Mouse (Mus musculus) MEL (cell line): Measurements from ENCODE around the gene Chrne. TPM values are rescaled to one million over a fixed set of nuclear protein-coding genes. Genes with fewer than 3 reads are reported as not detected.

Experiments
- DNase-seq: peaks from one replicate; pipeline ENCODE4 v3.0.0; 2011; ENCODE audit warnings: low read depth, low spot score
- H3K27ac ChIP-seq: 2 replicates; pipeline ENCODE4 v1.5.1; 2012; ENCODE audit warnings: low read depth, mild to moderate bottlenecking, control low read depth, low read length, moderate library complexity; ENCODE audit not compliant: control insufficient read depth
- H3K27me3 ChIP-seq, 2 experiments: fragments of 150-350 bp in 1 of 2; sonication (generic) in 1 of 2; 2 replicates each; pipeline ENCODE4 v1.6.1; 2012; ENCODE audit warnings: low read length in 2 of 2, mild to moderate bottlenecking in 2 of 2, improper control_type of control experiment in 1 of 2, moderate library complexity in 1 of 2; ENCODE audit not compliant: insufficient read depth in 2 of 2, control insufficient read depth in 1 of 2
- H3K36me3 ChIP-seq, 2 experiments: 2 replicates each; pipeline ENCODE4 v1.6.1; 2012 to 2014; ENCODE audit warnings: low read length in 2 of 2, improper control_type of control experiment in 1 of 2, inconsistent platforms in 1 of 2, mild to moderate bottlenecking in 1 of 2; ENCODE audit not compliant: insufficient read depth in 2 of 2, control insufficient read depth in 1 of 2
- H3K4me1 ChIP-seq, 2 experiments: fragments of 150-350 bp in 1 of 2; sonication (generic) in 1 of 2; 2 replicates each; pipeline ENCODE4 v1.6.1; 2012; ENCODE audit warnings: low read length in 2 of 2, improper control_type of control experiment in 1 of 2, mild to moderate bottlenecking in 1 of 2; ENCODE audit not compliant: insufficient read depth in 2 of 2, control insufficient read depth in 1 of 2
- H3K4me3 ChIP-seq, 2 experiments: fragments of 150-350 bp in 1 of 2; sonication (generic) in 1 of 2; 2 replicates each; pipeline ENCODE4 v1.5.1; 2012; ENCODE audit warnings: low read depth in 2 of 2, low read length in 2 of 2, mild to moderate bottlenecking in 2 of 2, moderate library complexity in 2 of 2, control low read depth in 1 of 2, improper control_type of control experiment in 1 of 2; ENCODE audit not compliant: control insufficient read depth in 1 of 2, insufficient read depth in 1 of 2
- H3K79me2 ChIP-seq: 2 replicates; pipeline ENCODE4 v1.6.1; 2012; ENCODE audit warnings: mild to moderate bottlenecking, low read length, moderate library complexity; ENCODE audit not compliant: control insufficient read depth, poor library complexity, insufficient read depth
- H3K9ac ChIP-seq: 2 replicates; pipeline ENCODE4 v1.6.1; 2012; ENCODE audit warnings: low read depth, mild to moderate bottlenecking, control low read depth, low read length, moderate library complexity; ENCODE audit not compliant: control insufficient read depth, poor library complexity, severe bottlenecking
- H3K9me3 ChIP-seq: fragments of 150-350 bp; sonication (generic); replicated peaks from 2 replicates; pipeline ENCODE4 v1.6.1; 2012; ENCODE audit warnings: mild to moderate bottlenecking, low read length, improper control_type of control experiment, moderate library complexity; ENCODE audit not compliant: insufficient read depth
- BHLHE40 ChIP-seq: IDR thresholded peaks from 2 replicates; pipeline ENCODE4 v1.6.1; 2012; ENCODE audit warnings: low read depth, mild to moderate bottlenecking, inconsistent platforms, low read length, improper control_type of control experiment, borderline replicate concordance
- CHD2 ChIP-seq: IDR thresholded peaks from 2 replicates; pipeline ENCODE4 v1.6.1; 2011; ENCODE audit warnings: low read length, improper control_type of control experiment
- CTCF ChIP-seq, 3 experiments: IDR thresholded peaks in 2 of 3; conservative IDR thresholded peaks in 1 of 3; 2 replicates each; pipeline ENCODE4 v1.5.1; 2011 to 2012; ENCODE audit warnings: low read length in 3 of 3, low read depth in 2 of 3, mild to moderate bottlenecking in 2 of 3, improper control_type of control experiment in 1 of 3, inconsistent platforms in 1 of 3, mixed read lengths in 1 of 3, moderate library complexity in 1 of 3; ENCODE audit not compliant: control insufficient read depth in 1 of 3, insufficient read depth in 1 of 3, poor library complexity in 1 of 3, severe bottlenecking in 1 of 3
- E2F4 ChIP-seq: IDR thresholded peaks from 2 replicates; pipeline ENCODE4 v1.6.1; 2011; ENCODE audit warnings: low read depth, low read length, improper control_type of control experiment, borderline replicate concordance
- MAZ ChIP-seq: IDR thresholded peaks from 2 replicates; pipeline ENCODE4 v1.6.1; 2012; ENCODE audit warnings: low read depth, mild to moderate bottlenecking, inconsistent platforms, low read length, improper control_type of control experiment
- NELFE ChIP-seq: IDR thresholded peaks from 2 replicates; pipeline ENCODE4 v1.6.1; 2011; ENCODE audit warnings: low read depth, low read length, improper control_type of control experiment
- NRF1 ChIP-seq: IDR thresholded peaks from 2 replicates; pipeline ENCODE4 v1.6.1; 2014; ENCODE audit warnings: low read depth, mild to moderate bottlenecking, inconsistent platforms, low read length, improper control_type of control experiment, moderate library complexity; ENCODE audit not compliant: poor library complexity, insufficient read depth, severe bottlenecking
- POLR2A ChIP-seq, 2 experiments: IDR thresholded peaks; 2 replicates each; pipeline ENCODE4 v1.6.1; 2011 to 2012; ENCODE audit warnings: low read length in 2 of 2, mild to moderate bottlenecking in 2 of 2, control low read depth in 1 of 2, improper control_type of control experiment in 1 of 2, low read depth in 1 of 2, moderate library complexity in 1 of 2; ENCODE audit not compliant: control insufficient read depth in 1 of 2, insufficient read depth in 1 of 2, poor library complexity in 1 of 2
- POLR2AphosphoS5 ChIP-seq: IDR thresholded peaks from 2 replicates; pipeline ENCODE4 v1.6.1; 2012; ENCODE audit warnings: low read depth, borderline replicate concordance, mild to moderate bottlenecking, inconsistent platforms, low read length, moderate library complexity, mixed read lengths
- RAD21 ChIP-seq: IDR thresholded peaks from 2 replicates; pipeline ENCODE4 v1.6.1; 2011; ENCODE audit warnings: mild to moderate bottlenecking, low read depth, low read length, improper control_type of control experiment
- RCOR1 ChIP-seq: IDR thresholded peaks from 2 replicates; pipeline ENCODE4 v1.6.1; 2012; ENCODE audit warnings: low read depth, mild to moderate bottlenecking, inconsistent platforms, low read length, improper control_type of control experiment
- SMC3 ChIP-seq: IDR thresholded peaks from 2 replicates; pipeline ENCODE4 v1.6.1; 2011; ENCODE audit warnings: low read depth, low read length, improper control_type of control experiment
- TBP ChIP-seq: IDR thresholded peaks from 2 replicates; pipeline ENCODE4 v1.8.0; 2011; ENCODE audit warnings: low read depth, low read length, improper control_type of control experiment
- USF1 ChIP-seq: IDR thresholded peaks from 2 replicates; pipeline ENCODE4 v1.6.1; 2014; ENCODE audit warnings: low read depth, mild to moderate bottlenecking, inconsistent platforms, low read length, improper control_type of control experiment, moderate library complexity
- ZC3H11A ChIP-seq: IDR thresholded peaks from 2 replicates; pipeline ENCODE4 v1.6.1; 2012; ENCODE audit warnings: low read depth, mild to moderate bottlenecking, inconsistent platforms, low read length, improper control_type of control experiment
- ZMIZ1 ChIP-seq: IDR thresholded peaks from 2 replicates; pipeline ENCODE4 v1.6.1; 2012; ENCODE audit warnings: low read depth, mild to moderate bottlenecking, inconsistent platforms, low read length, improper control_type of control experiment, moderate library complexity
- ZNF384 ChIP-seq: IDR thresholded peaks from 2 replicates; pipeline ENCODE4 v1.6.1; 2012; ENCODE audit warnings: low read depth, mild to moderate bottlenecking, inconsistent platforms, low read length, improper control_type of control experiment
- polyA plus RNA-seq, 2 experiments: library from polyadenylated mRNA; stranded (reverse) in 1 of 2; unstranded in 1 of 2; fragments of >175 nt in 1 of 2; fragments of >200 nt in 1 of 2; gene quantifications; 2 replicates each; pipeline versions ENCODE4 v1.2.1 to v1.2.4; 2012; ENCODE audit warnings: low replicate concordance in 2 of 2, low read depth in 1 of 2; ENCODE audit not compliant: insufficient read length in 2 of 2, insufficient read depth in 1 of 2, missing spikeins in 1 of 2
- total RNA-seq: library from RNA; depleted of rRNA; stranded (reverse); fragments of 300-350 nt; gene quantifications from 2 replicates; pipeline ENCODE4 v1.2.3, GENCODE M21; 2012

Gene Chrne
- total and polyA plus RNA-seq, 3 experiments = 0.33 to 0.54 TPM; not detected in 1

DNA sequence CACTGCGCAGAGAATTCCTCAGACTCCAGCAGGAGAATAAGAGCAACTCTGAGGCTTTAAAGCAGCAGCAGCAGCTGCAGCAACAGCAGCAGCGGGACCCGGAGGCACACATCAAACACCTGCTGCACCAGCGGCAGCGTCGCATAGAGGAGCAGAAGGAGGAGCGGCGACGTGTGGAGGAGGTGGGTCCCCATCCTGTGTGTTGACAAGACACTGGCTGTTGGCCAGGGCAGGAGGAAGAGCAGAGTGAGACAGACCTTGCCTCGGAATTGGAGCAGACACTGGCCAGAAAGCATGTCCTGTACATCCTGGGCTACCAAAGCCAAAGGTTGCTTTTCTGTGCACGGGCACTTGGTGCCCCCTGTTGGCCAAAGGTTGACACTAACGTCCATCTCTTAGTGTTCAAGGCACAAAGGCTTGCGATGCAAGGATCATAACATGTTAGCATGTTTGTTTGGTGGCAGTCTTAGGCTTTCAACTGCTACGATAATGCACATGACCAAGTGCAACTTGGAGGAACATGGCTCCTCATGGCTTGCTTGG is 13.9 kb downstream of the Chrne start:
- Histone ChIP-seq H3K9me3 (no peaks in the 10 kb centered on the region), H3K9ac (no peak overlapping the region), H3K36me3 (peaks cover 0 to 5% of the 10 kb centered on the region in 2 experiments; a peak in 2 of 4 replicates), H3K79me2 (no peaks in the 10 kb centered on the region), H3K4me3 (no peak overlapping the region), H3K27me3 (no peaks in the 10 kb centered on the region), H3K4me1 (no peaks in the 10 kb centered on the region), H3K27ac (no peak overlapping the region)
- TF ChIP-seq ZNF384 = peak; percentile 49; the same call in 1 of the 2 replicates
- no peak for TF ChIP-seq USF1
- TF ChIP-seq NELFE = no peak
- TF ChIP-seq CTCF (IDR thresholded peaks at IDR 0.05 in 2 of 3, conservative IDR thresholded peaks at IDR 0.05 in 1 of 3; ENCODE audit: control insufficient read depth in 1 of 3, insufficient read depth in 1 of 3, low read depth in 2 of 3, low read length in 3 of 3, poor library complexity in 1 of 3, severe bottlenecking in 1 of 3) = peak; percentile 90 to 93 (median 93)
- TF ChIP-seq RCOR1 = no peak
- peak; percentile 93 for TF ChIP-seq SMC3
- TF ChIP-seq ZC3H11A = peak; percentile 87
- TF ChIP-seq RAD21 = peak; percentile 94
- TF ChIP-seq E2F4 = no peak
- TF ChIP-seq TBP = no peak
- DNase-seq = peak; percentile 75

DNA sequence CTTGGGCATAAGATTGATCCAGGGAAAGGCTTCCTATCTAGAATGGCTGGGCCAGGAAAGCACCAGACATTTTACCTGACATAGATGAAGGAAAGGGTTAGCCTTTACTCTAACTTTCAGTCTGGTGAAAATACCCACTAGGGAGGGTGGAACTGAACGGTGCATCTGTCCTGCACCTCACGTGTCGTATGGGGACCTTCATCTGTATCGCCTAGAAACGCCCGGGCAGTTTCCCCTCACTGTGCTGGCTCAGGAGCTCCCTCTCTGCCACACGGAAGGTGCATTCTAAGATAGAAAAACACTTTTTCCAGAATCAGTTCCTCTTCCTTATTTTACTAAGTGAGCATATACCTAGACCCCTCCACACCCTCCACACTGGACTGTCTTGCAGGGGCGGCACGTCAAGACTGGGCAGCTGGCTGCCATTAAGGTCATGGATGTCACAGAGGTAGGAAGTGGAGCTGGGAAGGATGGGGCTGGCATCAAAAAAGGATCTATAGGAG is 20.5 kb downstream of the Chrne start:
- H3K79me2 ChIP-seq = no peaks in the 10 kb centered on the region
- H3K9me3 ChIP-seq = no peaks in the 10 kb centered on the region
- no peak overlapping the region for H3K4me3 ChIP-seq
- no peak overlapping the region for H3K9ac ChIP-seq
- DNase-seq = no peak
- peaks cover 15 to 30% of the 10 kb centered on the region in 2 experiments for H3K4me1 ChIP-seq
- H3K27ac ChIP-seq = no peak overlapping the region
- TF ChIP-seq ZMIZ1 = no peak
- TF ChIP-seq ZNF384 = no peak
- no peak for TF ChIP-seq MAZ
- TF ChIP-seq NRF1 = no peak
- no peak for TF ChIP-seq POLR2AphosphoS5
- TF ChIP-seq SMC3 = no peak
- TF ChIP-seq POLR2A (IDR thresholded peaks at IDR 0.05; ENCODE audit: control insufficient read depth in 1 of 2, insufficient read depth in 1 of 2, low read depth in 1 of 2, low read length in 2 of 2, poor library complexity in 1 of 2) = no peak
- no peak for TF ChIP-seq CHD2
- no peak for TF ChIP-seq BHLHE40
- TF ChIP-seq, all 39 proteins: peak for 0
- peaks cover 5 to 20% of the 10 kb centered on the region in 2 experiments for H3K36me3 ChIP-seq
- no peaks in the 10 kb centered on the region for H3K27me3 ChIP-seq
